Mouse (Mus musculus) adrenal gland, postnatal 14 days (tissue): Measurements from ENCODE around the gene Tmem191c. TPM values are rescaled to one million over a fixed set of nuclear protein-coding genes. Genes with fewer than 3 reads are reported as not detected.

Experiments
- DNase-seq: peaks from one replicate; pipeline ENCODE4 v3.0.0; 2021; ENCODE audit warnings: mixed read lengths
- total RNA-seq: library from RNA; stranded (reverse); gene quantifications from 2 replicates; pipeline ENCODE4 v1.2.3, GENCODE M21; 2021

The Tmem191c gene
- total RNA-seq, 1 experiment from 2014 or later, result 8.4 TPM

DNA sequence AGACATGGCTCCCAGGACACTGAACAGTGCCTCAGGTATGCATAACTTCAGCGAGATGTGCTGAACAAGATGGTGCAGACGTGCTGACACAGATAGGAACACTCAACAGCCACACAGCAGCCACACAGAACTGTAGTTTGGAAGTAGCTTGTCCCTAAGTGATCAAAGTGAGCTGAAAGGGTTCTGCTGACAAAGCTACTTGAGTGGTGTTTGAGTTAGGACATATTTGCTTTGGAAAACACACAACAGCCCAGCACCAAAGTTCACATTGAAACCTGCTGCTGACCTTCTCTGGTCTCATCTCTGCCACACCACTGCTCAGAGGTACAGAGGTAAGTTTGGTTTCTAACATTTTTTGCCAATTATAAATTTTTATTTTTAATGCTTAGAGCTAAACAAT is 55.2 kb downstream of the Tmem191c start, which contains the start of gene Serpind1:
Gene Serpind1 (plus strand): TSS at position 256 of the 400 bp plus-strand sequence.
- DNase-seq, result no peak

DNA sequence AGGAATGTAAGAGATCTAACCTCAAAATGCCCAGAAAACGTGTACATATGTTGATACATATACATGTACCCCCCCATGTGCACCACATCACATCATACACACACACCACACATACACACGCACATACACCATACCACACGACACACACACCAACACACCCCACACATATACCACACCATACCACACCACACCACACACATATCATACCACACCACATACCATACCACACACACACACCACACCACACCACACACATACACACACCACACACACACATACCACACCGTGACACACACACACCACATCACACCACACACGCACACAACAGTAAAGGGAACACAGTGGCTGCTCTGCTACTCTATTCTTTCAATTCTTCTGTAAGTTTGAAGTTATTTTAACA is 56.0 kb downstream of the Tmem191c start:
- no peak for DNase-seq

Other genes with a start within 250 kb of the Tmem191c start
- 5.2 and 5.3 TPM in 2 replicates for gene Ypel1, start 206.4 kb upstream of the Tmem191c start, total RNA-seq
- 84.2 and 97.6 TPM in 2 replicates for gene Ppil2, start 164.8 kb upstream of the Tmem191c start, total RNA-seq
- gene 2610318N02Rik, start 150.9 kb upstream of the Tmem191c start, total RNA-seq, result 2.4 and 3.5 TPM in 2 replicates
- 21.0 and 23.8 TPM in 2 replicates for gene Sdf2l1, start 143.7 kb upstream of the Tmem191c start, total RNA-seq
- gene Ydjc, start 131.5 kb upstream of the Tmem191c start, total RNA-seq, result 3.4 and 4.1 TPM in 2 replicates
- gene Ccdc116, start 128.8 kb upstream of the Tmem191c start, total RNA-seq, result 0.45 TPM in 1 of 2 replicates, not detected in the other
- 190 and 193 TPM in 2 replicates for gene Ube2l3, start 73.4 kb upstream of the Tmem191c start, total RNA-seq
- 0.07 and 0.08 TPM in 2 replicates for gene Rimbp3, start 67.5 kb upstream of the Tmem191c start, total RNA-seq
- gene Hic2, start 42.5 kb upstream of the Tmem191c start, total RNA-seq, result 2.7 and 3.2 TPM in 2 replicates
- gene Serpind1, start 55.3 kb downstream of the Tmem191c start, total RNA-seq, result 3.7 and 75.0 TPM in 2 replicates
- gene Snap29, start 129.9 kb downstream of the Tmem191c start, total RNA-seq, result 22.9 TPM in 2 replicates
- gene Pi4ka, start 130.2 kb downstream of the Tmem191c start, total RNA-seq, result 71.7 and 73.6 TPM in 2 replicates
- gene Crkl, start 175.9 kb downstream of the Tmem191c start, total RNA-seq, result 39.1 and 39.9 TPM in 2 replicates
- 5.1 and 5.4 TPM in 2 replicates for gene Aifm3, start 213.5 kb downstream of the Tmem191c start, total RNA-seq
- gene Lztr1, start 232.6 kb downstream of the Tmem191c start, total RNA-seq, result 75.3 and 75.6 TPM in 2 replicates